Mouse (Mus musculus): ENCODE results near the gene Phip.

The Phip gene

GRCm38 (mm10) chr9:82877078-82877477, 98.2 kb downstream of the Phip start:
- no peak for DNase-seq (ENCODE audit: low read depth, low spot score)

DNA sequence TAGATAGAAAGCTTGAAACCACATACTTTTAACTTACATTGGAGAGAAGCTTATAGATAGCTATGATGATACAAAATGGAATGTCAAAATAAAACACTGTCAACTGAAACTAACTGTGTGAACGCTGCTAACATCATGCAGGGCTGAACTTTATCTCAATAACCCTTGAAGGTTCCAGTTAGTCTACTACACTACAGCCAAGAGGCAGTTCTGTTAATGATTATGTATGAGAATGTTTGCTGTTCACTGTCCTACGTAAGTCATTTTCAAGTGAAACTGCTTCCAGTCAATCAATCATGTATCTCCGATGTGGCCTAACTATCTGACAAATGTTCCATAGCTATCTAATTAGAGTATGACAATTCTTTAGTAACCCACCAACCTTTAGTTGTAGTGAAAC, 107.6 kb downstream of the Phip start:
- no peak for DNase-seq (ENCODE audit: low read depth, low spot score)

DNA sequence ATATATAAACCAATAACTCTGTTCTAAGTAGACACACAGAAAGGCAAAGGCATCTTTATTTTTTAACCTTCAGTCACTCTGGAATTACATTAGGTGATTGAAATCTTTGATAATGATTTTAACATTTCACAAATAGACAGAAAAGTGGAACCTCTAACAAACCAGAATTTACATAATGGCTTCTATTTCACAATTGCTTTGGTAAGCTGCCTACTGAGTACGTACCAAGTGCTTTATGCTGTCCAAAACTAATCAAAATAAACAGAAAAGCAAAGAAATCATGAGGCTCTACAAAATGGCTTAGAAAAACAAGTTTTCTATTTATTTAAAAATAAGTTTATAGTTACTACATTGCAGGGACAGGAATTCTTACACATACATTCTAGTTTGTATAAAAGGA, 109.2 kb downstream of the Phip start:
- no peak for DNase-seq (ENCODE audit: low read depth, low spot score)

DNA sequence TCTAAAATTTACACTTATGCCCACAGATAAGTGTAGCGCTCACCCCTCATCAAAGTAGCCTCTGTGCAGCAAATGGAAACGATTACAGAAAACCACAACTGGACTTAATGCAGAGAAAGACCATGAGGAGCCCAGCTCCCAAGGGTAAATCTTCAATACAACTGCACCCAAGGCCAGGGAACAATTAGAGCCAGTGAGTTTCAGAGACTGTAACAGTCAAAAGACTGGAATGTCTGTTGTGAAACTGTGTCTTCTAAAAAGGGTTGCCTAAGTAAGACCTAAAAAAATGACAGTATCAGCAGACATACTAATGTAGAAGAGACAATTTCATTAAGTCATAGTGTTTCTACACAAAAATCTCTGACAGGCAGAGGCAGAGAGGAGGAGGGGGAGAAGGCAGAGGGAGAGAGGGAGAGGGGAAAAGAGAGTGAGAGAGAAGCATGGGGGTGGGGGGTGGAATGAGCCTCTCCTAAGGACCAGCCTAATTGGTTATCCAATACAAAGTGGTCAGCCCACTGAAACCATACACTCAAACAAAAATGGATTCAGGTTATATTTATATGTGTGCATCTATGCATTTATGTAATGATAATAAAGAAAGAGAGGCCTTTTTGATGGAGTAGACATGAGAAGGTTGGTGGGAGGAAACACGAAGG, 113.4 kb downstream of the Phip start:
- no peak for DNase-seq (ENCODE audit: low read depth, low spot score)

DNA sequence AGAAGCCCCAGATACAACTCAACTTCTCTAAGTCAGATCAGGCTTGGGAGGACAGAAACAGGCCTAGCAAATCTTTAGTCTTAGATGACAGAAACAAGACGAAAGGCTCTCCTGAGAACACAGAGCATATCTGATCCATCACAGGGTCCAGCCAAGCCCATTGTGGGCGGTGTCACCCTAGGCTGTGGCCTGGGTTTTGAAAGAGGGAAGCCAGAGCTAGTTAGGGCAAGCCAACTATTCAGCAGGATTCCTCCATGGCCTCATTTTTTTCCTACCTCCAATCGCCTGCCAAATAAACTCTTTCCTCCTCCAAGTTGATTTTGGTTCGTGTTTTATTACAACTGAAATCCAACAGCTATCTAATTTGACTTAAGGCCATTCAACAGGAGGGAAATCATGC, 114.0 kb downstream of the Phip start:
- DNase-seq (ENCODE audit: low read depth, low spot score), result no peak

GRCm38 (mm10) chr9:82860805-82861204, 114.5 kb downstream of the Phip start:
- DNase-seq (ENCODE audit: low read depth, low spot score), result no peak

DNA sequence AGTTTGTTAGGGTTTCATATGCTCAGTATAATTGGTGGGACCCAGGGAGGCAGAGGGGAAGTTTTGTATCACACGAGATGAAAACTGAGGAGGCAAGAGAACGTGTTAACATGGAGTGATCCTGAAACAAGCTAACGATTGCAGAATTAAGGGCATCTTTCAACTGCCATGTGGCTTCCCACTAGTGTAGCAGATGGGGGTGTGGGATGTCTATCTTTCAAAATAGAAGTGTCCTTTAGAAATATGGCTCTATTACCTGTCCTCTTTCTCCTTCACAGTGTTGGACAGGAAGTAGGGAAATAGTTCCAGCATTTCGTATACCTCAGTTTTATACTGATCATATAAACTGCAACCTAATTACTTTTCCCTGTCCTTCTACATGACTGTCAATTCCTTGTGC, 119.1 kb downstream of the Phip start:
- no peak for DNase-seq (ENCODE audit: low read depth, low spot score)

DNA sequence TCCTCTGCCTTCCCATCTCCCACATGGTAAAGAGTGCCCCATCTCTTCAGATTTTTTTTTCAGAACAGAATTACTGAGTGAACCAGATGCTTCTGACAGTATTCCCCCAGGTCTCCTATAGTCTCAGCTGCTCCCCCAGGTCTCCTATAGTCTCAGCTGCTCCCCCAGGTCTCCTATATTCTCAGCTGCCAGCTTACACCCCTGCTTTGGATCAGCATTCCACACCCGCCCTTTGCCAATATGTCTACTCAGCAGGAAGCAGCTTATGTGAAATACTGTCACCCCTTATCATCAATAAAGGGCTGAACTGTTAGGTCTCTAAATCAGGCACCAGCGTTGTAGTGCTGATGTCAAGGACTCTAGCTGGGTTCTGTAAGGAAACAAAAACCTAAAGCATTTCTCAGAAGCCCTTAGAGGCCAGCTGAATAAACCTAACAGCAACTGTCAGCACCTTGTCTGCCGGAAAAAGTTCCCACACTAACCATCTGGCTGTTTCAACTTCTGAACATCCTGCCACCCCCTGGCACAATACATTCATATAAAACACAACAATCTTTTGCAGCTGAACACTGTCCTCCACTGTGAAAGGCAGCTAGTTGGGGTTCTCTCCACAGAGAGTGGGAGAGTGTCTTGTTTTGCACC, 120.2 kb downstream of the Phip start:
- peak; percentile 23 for DNase-seq (ENCODE audit: low read depth, low spot score)

GRCm38 (mm10) chr9:82854040-82854439, 121.3 kb downstream of the Phip start:
- peak; percentile 41 for DNase-seq (ENCODE audit: low read depth, low spot score)

DNA sequence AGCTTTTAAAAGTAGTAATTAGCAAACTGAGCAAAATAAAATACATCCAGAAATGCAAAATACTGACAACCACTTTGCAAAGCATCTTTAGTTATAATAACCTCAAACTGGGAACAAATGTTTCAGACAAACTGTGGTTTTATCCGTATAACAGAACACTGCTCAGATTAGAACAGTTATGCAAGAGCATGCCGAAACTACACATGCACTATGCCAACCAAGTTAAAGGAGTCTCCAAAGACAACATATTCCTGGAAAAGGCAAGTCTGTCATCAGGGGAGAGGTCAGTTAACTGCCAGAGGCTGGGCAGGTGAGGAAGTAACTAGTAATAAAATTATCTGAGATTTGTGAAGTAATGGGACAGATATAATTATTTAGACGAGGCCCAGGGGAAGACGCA, 132.6 kb downstream of the Phip start:
- DNase-seq (ENCODE audit: low read depth, low spot score), result no peak

DNA sequence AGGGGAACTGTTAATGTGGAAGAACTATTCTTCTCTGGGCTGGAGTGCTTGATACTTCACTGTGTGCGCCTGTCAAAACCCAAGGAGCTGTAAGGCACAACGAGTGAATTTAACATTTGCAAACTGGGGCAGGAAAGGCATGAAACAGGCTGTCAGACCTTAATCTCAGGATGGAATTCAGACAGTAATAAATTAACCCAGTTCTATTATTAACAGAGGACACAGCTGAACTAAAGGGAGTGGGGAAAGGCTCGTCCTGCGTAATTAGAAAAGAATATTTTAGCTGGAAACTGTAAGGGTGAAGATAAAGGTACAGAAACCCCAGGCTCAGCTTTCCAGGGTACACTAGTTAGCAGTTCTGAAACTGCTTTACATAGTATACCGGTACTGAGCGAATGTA, 139.4 kb downstream of the Phip start:
- no peak for DNase-seq (ENCODE audit: low read depth, low spot score)

DNA sequence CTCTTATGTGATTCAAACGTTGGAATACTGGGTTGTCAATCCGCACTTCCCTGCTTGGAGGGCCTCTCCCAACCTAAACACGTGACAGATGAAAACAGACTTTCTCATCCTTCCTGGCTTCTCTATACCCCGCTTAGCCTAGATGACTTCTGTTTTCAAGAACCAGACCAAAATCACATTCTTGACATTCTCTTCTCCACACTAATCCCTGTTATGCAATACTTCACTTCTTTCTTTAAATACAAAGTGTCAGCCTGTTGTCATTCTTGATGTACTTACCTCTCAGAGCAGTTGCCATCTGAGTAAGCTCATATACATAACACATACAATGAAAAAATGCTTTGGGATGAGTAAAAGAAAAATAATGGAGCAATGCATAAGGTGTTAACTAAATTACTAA, 143.4 kb downstream of the Phip start:
- no peak for DNase-seq (ENCODE audit: low read depth, low spot score)

- DNase-seq (ENCODE audit: low read depth, low spot score), result peak; percentile 94
Observed at GRCm38 (mm10) chr9:82829693-82830430, 145.5 kb downstream of the Phip start.

GRCm38 (mm10) chr9:82829007-82829689, 146.2 kb downstream of the Phip start, which contains the start of gene Irak1bp1:
Gene Irak1bp1, plus strand, starts transcription at chr9:82829540.
- DNase-seq (ENCODE audit: low read depth, low spot score), result no peak

DNA sequence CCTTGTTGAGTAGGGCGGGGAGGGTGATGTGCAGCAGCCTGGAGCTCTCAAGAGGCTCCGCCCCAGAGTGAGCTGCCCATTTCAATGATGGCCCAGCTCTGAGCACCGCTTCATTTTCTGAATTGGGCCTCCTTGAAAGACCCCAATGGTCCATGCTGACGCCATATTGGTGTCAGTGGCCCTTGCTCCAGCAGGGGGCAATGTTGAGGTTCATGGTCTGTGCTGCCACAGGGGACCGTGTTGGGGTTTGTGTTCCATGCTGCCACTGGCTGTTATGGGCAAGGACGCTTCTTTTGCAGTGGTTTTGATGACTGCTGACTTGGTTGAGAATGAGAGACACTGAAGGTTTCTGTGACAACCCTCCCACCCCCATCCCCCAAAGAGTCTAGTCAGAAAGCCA, 148.9 kb downstream of the Phip start:
- DNase-seq (ENCODE audit: low read depth, low spot score), result no peak

All from mesoderm, embryonic 11.5 days (tissue).